8 mouse cellular contexts compared by ENCODE assay signal in the genomic region with DNA sequence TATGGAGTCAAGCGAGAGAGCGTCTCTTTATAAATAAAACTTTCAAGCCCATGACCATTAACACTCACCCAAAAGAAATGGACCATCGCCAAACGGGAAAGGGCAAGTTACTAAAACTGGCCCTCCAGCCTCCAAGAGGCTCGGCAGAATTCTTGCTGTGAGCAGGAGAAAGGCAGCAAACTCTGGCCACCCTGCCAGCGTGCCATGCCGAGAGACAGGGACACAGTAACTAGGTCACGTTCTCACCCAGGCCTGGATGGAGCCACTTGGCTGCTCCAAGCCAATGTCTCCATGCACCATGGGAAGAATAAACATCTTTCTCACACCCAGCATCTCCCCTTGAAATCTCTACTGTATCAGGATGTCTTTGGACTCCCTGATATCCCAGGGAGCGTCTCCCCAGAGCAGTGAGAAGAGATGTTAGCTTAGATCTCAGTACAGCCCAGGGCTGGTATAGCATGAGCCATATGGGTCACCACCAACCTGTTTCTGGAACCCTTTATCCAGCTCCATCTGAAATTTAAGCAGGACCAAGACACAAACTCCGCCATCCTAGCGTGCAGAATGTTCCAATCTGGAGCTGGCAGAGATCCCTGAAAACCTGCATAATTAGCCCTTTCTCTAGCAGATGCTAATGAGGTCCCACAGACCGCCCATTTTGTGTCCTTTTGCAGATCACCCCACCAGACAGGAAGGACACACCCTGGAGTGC. TPM values are rescaled to one million over a fixed set of nuclear protein-coding genes. Genes with fewer than 3 reads are reported as not detected.
DNase-seq lines count a peak whose midpoint lies in the region; ATAC-seq lines count a peak whose summit lies in the region.

No protein-coding gene starts in this region.

- H3K9ac ChIP-seq in midbrain, embryonic 14.5 days (replicated peaks; ENCODE audit: low read length), result no peak overlapping the region
- no peak overlapping the region for H3K9ac ChIP-seq in midbrain, embryonic 16.5 days (ENCODE audit: low read depth, low read length)

- H3K9me3 ChIP-seq in midbrain, embryonic 14.5 days (ENCODE audit: control insufficient read depth, low read length), result no peaks in the 10 kb centered on the region
- H3K9me3 ChIP-seq in midbrain, embryonic 16.5 days (replicated peaks; ENCODE audit: control insufficient read depth, low read length, poor library complexity, severe bottlenecking), result no peaks in the 10 kb centered on the region

- H3K36me3 ChIP-seq in midbrain, embryonic 14.5 days (ENCODE audit: control insufficient read depth, insufficient read depth, low read length), result no peaks in the 10 kb centered on the region
- H3K36me3 ChIP-seq in midbrain, embryonic 16.5 days (ENCODE audit: control insufficient read depth, insufficient read depth, low read length), result no peaks in the 10 kb centered on the region

- DNase-seq in midbrain, embryonic 14.5 days, result peak; percentile 48
- DNase-seq in cerebellum, postnatal 36 days, result peak; percentile 64 to 72
- DNase-seq in layer of hippocampus, adult 9-10 months (ENCODE audit: low spot score), result peak; percentile 53
- peak; percentile 48 for DNase-seq in right cerebral cortex, postnatal 14 days
- DNase-seq in thymus, postnatal 0 days (ENCODE audit: low spot score), result no peak

- no peak overlapping the region for H3K4me2 ChIP-seq in midbrain, embryonic 14.5 days (ENCODE audit: low read length)
- no peak overlapping the region for H3K4me2 ChIP-seq in midbrain, embryonic 16.5 days (ENCODE audit: low read length)

- H3K27ac ChIP-seq in midbrain, embryonic 14.5 days (replicated peaks; ENCODE audit: low read depth, low read length), result no peak overlapping the region
- H3K27ac ChIP-seq in midbrain, embryonic 16.5 days (ENCODE audit: low read length), result no peak overlapping the region

- no peak for ATAC-seq in midbrain, embryonic 14.5 days (ENCODE audit: low FRiP score, low TSS enrichment)
- ATAC-seq in midbrain, embryonic 16.5 days, result no peak
- ATAC-seq in monocyte, adult 5-6 weeks (replicated peaks; ENCODE audit: insufficient number of reproducible peaks, low FRiP score, low TSS enrichment, poor library complexity, severe bottlenecking), result no peak
- ATAC-seq in megakaryocyte-erythroid progenitor cell, adult 5-6 weeks (replicated peaks; ENCODE audit: low FRiP score, low TSS enrichment, poor library complexity, severe bottlenecking), result no peak

- 79% methylated on average over 12 of the region's 12 CpGs for WGBS in midbrain, embryonic 14.5 days
- 78% methylated on average over 12 of the region's 12 CpGs for WGBS in midbrain, embryonic 16.5 days

- H3K4me1 ChIP-seq in midbrain, embryonic 14.5 days (ENCODE audit: control insufficient read depth, insufficient read depth, low read length), result peaks cover 5% of the 10 kb centered on the region
- H3K4me1 ChIP-seq in midbrain, embryonic 16.5 days (ENCODE audit: control insufficient read depth, insufficient read depth, low read length), result peaks cover 9% of the 10 kb centered on the region; the same call in 1 of the 2 replicates

- no peak overlapping the region for H3K4me3 ChIP-seq in midbrain, embryonic 14.5 days (replicated peaks; ENCODE audit: low read depth, low read length)
- no peak overlapping the region for H3K4me3 ChIP-seq in midbrain, embryonic 16.5 days (ENCODE audit: low read depth, low read length)

- H3K27me3 ChIP-seq in midbrain, embryonic 14.5 days (ENCODE audit: control insufficient read depth, insufficient read depth, low read length), result no peaks in the 10 kb centered on the region
- H3K27me3 ChIP-seq in midbrain, embryonic 16.5 days (ENCODE audit: control insufficient read depth, insufficient read depth, low read depth, low read length), result no peaks in the 10 kb centered on the region

RNA-seq across cellular contexts. Expression of gene Camk1d, which starts 38.7 kb away (rescaled TPM):
- 6.0 and 6.4 TPM in 2 replicates for polyA plus RNA-seq in midbrain, embryonic 14.5 days (2014; fragmentation: Nextera tagmentation; extraction: Ambion mirVana)
- polyA plus RNA-seq in midbrain, embryonic 16.5 days (2015; fragmentation: Nextera tagmentation; extraction: Ambion mirVana), result 7.2 and 7.7 TPM in 2 replicates
- polyA plus RNA-seq in thymus, postnatal 0 days (2015; fragmentation: Nextera tagmentation; extraction: Ambion mirVana), result 10.0 and 14.4 TPM in 2 replicates
- 24.0 to 36.7 TPM (median 29.4 TPM) in 3 replicates for total RNA-seq in monocyte, adult 5-6 weeks (2017)
- 3.9 and 9.6 TPM in 2 replicates for total RNA-seq in megakaryocyte-erythroid progenitor cell, adult 5-6 weeks (2014; fragmentation: Nextera tagmentation)
- total RNA-seq in megakaryocyte-erythroid progenitor cell, adult 5-6 weeks (2017), result 3.7 and 5.9 TPM in 2 replicates
